Mouse (Mus musculus) intestine, postnatal 0 days (tissue): ENCODE measurements around the gene Cldn2. TPM values are rescaled to one million over a fixed set of nuclear protein-coding genes. Genes with fewer than 3 reads are reported as not detected.
A peak's percentile ranks its signal among the peaks of the same experiment; 100 is the strongest.

Experiments
- ATAC-seq: fragments of 200-750 bp; cut with Nextera tagmentation; 2 replicates; pipeline ENCODE4 v1.8.0; 2017; ENCODE audit warnings: mild to moderate bottlenecking, moderate TSS enrichment, moderate library complexity
- H3K27ac ChIP-seq: fragments of 300-500 bp; sonication (generic); 2 replicates; pipeline ENCODE4 v1.5.1; 2014; ENCODE audit warnings: mild to moderate bottlenecking, low read depth, low read length, moderate library complexity
- H3K27me3 ChIP-seq: fragments of 300-500 bp; sonication (generic); replicated peaks from 2 replicates; pipeline ENCODE4 v1.6.1; 2014; ENCODE audit warnings: low read length, mixed read lengths; ENCODE audit not compliant: control insufficient read depth, insufficient read depth
- H3K36me3 ChIP-seq: fragments of 300-500 bp; sonication (generic); 2 replicates; pipeline ENCODE4 v1.6.1; 2014; ENCODE audit warnings: mild to moderate bottlenecking, moderate library complexity; ENCODE audit not compliant: control insufficient read depth, insufficient read depth
- H3K4me1 ChIP-seq: fragments of 300-500 bp; sonication (generic); replicated peaks from 2 replicates; pipeline ENCODE4 v1.6.1; 2014; ENCODE audit warnings: antibody characterized with exemption, low read length, mixed read lengths; ENCODE audit not compliant: control insufficient read depth, insufficient read depth
- H3K4me2 ChIP-seq: fragments of 300-500 bp; sonication (generic); replicated peaks from 2 replicates; pipeline ENCODE4 v1.6.1; 2014; ENCODE audit warnings: low read depth, mild to moderate bottlenecking, moderate library complexity
- H3K4me3 ChIP-seq: fragments of 300-500 bp; sonication (generic); 2 replicates; pipeline ENCODE4 v1.5.1; 2014; ENCODE audit warnings: low read depth, low read length
- H3K9ac ChIP-seq: fragments of 300-500 bp; sonication (generic); 2 replicates; pipeline ENCODE4 v1.6.1; 2014; ENCODE audit warnings: mild to moderate bottlenecking, low read depth, low read length
- H3K9me3 ChIP-seq: fragments of 300-500 bp; sonication (generic); 2 replicates; pipeline ENCODE4 v1.6.1; 2016; ENCODE audit warnings: mixed run types; ENCODE audit not compliant: control insufficient read depth
- CTCF ChIP-seq: sonication (generic); IDR thresholded peaks from 2 replicates; pipeline ENCODE4 v1.5.1; 2016; ENCODE audit warnings: low read depth, mild to moderate bottlenecking, control low read depth, antibody characterized with exemption, moderate library complexity
- WGBS: fragments of 180-500 bp; shearing (Covaris S2); extraction: QIAGEN DNeasy Blood & Tissue Kit; methylation state at CpG from one replicate; pipeline ENCODE4 v1.1.7; 2014; 5-methylcytosine and 5-hydroxymethylcytosine counted together
- polyA plus RNA-seq: library from polyadenylated mRNA; unstranded; fragments of >200 nt; fragmentation: Nextera tagmentation; extraction: Ambion mirVana; gene quantifications from 2 replicates; pipeline ENCODE4 v1.2.1, GENCODE M21; 2015

The Cldn2 gene
- polyA plus RNA-seq, 1 experiment from 2014 or later, result 182 TPM

DNA sequence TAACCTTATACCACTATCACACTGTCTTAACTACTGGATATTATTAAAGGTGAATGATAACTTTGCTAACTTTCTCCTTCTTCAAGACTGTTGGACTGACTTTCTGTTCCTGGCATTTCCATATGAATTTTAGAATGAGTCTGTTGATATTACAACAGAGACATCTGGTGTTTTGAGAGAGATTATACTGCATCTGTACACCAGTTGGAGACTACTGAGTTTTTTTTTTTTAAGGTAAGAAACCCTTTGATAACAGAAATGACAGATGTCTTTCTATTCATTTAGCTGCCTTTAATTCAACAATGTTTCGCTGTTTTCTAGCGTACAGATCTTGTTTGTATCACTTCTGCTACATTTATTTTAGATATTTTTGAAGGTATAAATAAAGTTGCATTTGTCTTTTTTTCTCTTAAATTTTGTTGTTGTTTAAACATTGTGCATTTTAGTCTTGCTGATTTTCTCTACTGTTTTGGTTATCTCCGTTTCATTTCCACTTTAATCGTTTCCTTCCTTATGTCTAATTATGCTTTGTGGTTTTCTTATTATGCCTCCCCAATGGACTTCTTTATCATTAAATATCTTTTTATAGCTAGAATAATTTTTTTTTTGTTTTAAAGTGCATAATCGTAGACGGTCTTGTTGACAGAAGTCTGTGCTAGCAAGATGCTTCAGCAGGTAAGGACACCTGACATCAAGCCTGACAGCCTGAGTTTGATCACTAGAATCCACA, 27.9 kb downstream of the Cldn2 start:
- 88% methylated on average over 6 of the region's 6 CpGs for WGBS
- H3K9me3 ChIP-seq, result no peaks in the 10 kb centered on the region
- no peaks in the 10 kb centered on the region for H3K4me1 ChIP-seq
- H3K4me3 ChIP-seq, result no peak overlapping the region
- H3K9ac ChIP-seq, result no peak overlapping the region
- no peak for ATAC-seq
- TF ChIP-seq CTCF, result no peak
- H3K27ac ChIP-seq, result no peak overlapping the region
- no peaks in the 10 kb centered on the region for H3K27me3 ChIP-seq
- no peak overlapping the region for H3K4me2 ChIP-seq
- H3K36me3 ChIP-seq, result no peaks in the 10 kb centered on the region

DNA sequence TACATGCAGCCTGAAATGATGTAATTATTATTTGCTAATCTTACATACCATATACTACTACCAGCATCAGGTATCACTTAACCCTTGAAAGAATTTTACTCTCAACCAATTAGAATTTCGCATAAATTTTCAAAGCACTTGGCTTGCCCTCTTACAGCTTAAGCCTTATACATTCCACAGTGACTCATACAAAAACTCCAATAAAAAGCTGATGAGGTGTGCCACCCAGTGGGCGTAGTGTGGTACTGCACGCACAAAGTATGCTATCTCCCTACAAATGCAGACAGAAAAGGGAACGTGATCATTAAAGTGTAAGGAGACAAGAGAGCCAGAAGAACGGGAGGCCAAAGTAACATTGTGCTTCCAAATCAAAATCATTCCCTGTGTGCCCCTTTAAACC, 31.8 kb downstream of the Cldn2 start:
- H3K9me3 ChIP-seq, result no peaks in the 10 kb centered on the region
- H3K36me3 ChIP-seq, result no peaks in the 10 kb centered on the region
- no peak overlapping the region for H3K4me3 ChIP-seq
- 21% methylated on average over 5 of the region's 5 CpGs for WGBS
- ATAC-seq, result 0 out of 2 replicates have a peak, but pooled peaks have one; percentile 19
- H3K4me1 ChIP-seq, result no peaks in the 10 kb centered on the region
- no peak overlapping the region for H3K27ac ChIP-seq
- H3K4me2 ChIP-seq, result no peak overlapping the region
- peak; percentile 81 for TF ChIP-seq CTCF
- H3K27me3 ChIP-seq, result no peaks in the 10 kb centered on the region
- H3K9ac ChIP-seq, result no peak overlapping the region

DNA sequence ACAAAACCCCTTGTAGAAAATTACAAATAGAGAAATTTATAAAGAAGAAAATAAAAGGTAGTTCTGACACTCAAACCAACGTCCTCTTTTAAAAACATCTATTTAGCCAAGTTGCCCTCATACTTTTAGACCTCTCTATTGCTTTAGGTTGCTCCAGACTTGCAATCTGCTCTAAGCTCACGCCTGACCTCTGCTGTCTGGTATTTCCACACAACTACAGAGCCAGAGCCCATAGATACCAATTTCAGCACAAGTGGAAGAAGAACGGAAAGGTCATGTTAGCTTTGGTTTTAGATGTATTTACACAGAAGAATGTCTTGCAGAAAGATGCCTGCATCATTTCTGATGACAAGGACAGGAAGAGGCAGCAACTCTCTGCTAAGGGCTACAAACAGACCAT, 38.4 kb downstream of the Cldn2 start:
- WGBS, result 38% methylated on average over 3 of the region's 3 CpGs
- H3K36me3 ChIP-seq, result no peaks in the 10 kb centered on the region
- no peak overlapping the region for H3K27ac ChIP-seq
- H3K9ac ChIP-seq, result no peak overlapping the region
- no peak overlapping the region for H3K4me3 ChIP-seq
- no peaks in the 10 kb centered on the region for H3K4me1 ChIP-seq
- TF ChIP-seq CTCF, result peak; percentile 64
- ATAC-seq, result no peak
- no peaks in the 10 kb centered on the region for H3K9me3 ChIP-seq
- no peak overlapping the region for H3K4me2 ChIP-seq
- H3K27me3 ChIP-seq, result no peaks in the 10 kb centered on the region

DNA sequence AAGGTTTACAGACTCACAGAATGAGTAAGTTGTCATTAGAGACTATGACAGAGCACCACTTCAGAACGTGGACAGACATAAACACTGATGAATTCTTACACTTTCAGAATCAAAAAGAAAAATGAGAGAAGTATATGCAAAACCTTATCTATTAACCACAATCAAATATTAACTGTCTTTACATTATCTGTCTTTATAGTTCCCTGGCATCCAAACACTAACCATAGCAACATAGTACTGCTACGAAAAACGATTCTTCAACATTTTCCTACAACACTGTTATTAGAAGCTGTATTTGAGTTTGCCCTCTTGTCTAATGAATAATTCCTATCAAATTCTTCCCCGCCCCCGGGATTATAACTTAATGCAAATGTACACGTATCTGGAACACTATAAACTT, 40.5 kb downstream of the Cldn2 start:
- H3K27me3 ChIP-seq, result no peaks in the 10 kb centered on the region
- H3K9ac ChIP-seq, result no peak overlapping the region
- no peaks in the 10 kb centered on the region for H3K4me1 ChIP-seq
- WGBS, result 79% methylated on average over 6 of the region's 6 CpGs
- TF ChIP-seq CTCF, result no peak
- no peak for ATAC-seq
- H3K4me2 ChIP-seq, result no peak overlapping the region
- H3K36me3 ChIP-seq, result no peaks in the 10 kb centered on the region
- H3K4me3 ChIP-seq, result no peak overlapping the region
- no peak overlapping the region for H3K27ac ChIP-seq
- no peaks in the 10 kb centered on the region for H3K9me3 ChIP-seq

DNA sequence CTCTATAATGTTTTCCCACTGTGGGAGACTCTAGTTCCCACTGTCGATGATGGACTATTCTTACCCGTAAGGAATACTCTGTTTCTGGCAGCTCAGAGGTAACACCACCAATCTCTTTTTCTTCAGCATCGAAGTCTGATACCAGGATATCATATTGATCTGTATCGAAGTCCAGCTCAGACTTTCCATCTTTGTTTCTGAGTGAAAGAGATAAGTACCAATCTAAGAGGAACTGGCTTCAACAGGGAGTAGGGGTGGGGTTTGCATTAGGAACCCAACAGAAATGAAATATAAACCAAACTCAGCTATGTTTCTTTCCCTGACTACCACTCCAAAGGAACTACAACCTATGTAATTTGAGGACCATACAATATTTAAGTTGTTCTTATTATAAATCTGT, 54.2 kb downstream of the Cldn2 start:
- Histone ChIP-seq H3K27ac (no peak overlapping the region), H3K9ac (no peak overlapping the region), H3K36me3 (no peaks in the 10 kb centered on the region), H3K4me1 (no peaks in the 10 kb centered on the region), H3K27me3 (no peaks in the 10 kb centered on the region), H3K4me2 (no peak overlapping the region), H3K9me3 (no peaks in the 10 kb centered on the region), H3K4me3 (no peak overlapping the region)
- no peak for ATAC-seq
- 93% methylated on average over 4 of the region's 4 CpGs for WGBS
- TF ChIP-seq CTCF, result no peak

DNA sequence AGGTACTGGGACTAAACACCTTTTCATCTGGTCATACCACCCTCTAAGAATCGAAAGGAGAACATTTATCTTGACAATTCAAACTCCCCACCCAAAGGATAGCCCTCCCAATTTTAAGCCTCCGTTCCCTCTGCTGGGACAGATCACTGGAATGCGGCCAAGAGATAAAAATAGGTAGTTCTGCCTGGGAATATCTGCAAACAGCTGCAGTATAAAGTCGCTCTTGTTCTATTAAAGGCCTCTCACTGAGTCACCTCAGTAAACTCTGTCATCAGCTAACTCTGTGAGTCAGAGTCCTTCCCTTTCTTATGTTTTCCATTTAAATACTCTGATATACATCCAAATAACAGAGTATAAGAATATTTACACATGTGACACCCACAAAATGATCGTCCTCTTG, 58.8 kb downstream of the Cldn2 start:
- Histone ChIP-seq H3K36me3 (no peaks in the 10 kb centered on the region), H3K27me3 (no peaks in the 10 kb centered on the region), H3K4me1 (no peaks in the 10 kb centered on the region), H3K27ac (no peak overlapping the region), H3K9ac (no peak overlapping the region), H3K9me3 (no peaks in the 10 kb centered on the region), H3K4me2 (no peak overlapping the region), H3K4me3 (no peak overlapping the region)
- no peak for TF ChIP-seq CTCF
- ATAC-seq, result no peak
- 50% methylated on average over 5 of the region's 5 CpGs for WGBS

Other genes starting within 250 kb of the Cldn2 start
- gene Rnf128, start 237.5 kb upstream of the Cldn2 start, polyA plus RNA-seq, result 273 and 282 TPM in 2 replicates
- gene Tbc1d8b, start 115.8 kb upstream of the Cldn2 start, polyA plus RNA-seq, result 2.9 TPM in 2 replicates
- gene Gm15013, start 86.3 kb upstream of the Cldn2 start, polyA plus RNA-seq, result 0.17 and 0.39 TPM in 2 replicates
- gene Ripply1, start 18.5 kb upstream of the Cldn2 start, polyA plus RNA-seq, result not detected in 2 replicates
- gene Morc4, start 70.8 kb downstream of the Cldn2 start, polyA plus RNA-seq, result 2.5 and 3.5 TPM in 2 replicates
- 1.3 and 1.4 TPM in 2 replicates for gene Rbm41, start 197.8 kb downstream of the Cldn2 start, polyA plus RNA-seq